Mouse (Mus musculus) bone marrow macrophage, adult 2 months (primary cell): Measurements from ENCODE around the gene Fbxw4. TPM values are rescaled to one million over a fixed set of nuclear protein-coding genes. Genes with fewer than 3 reads are reported as not detected.

ENCODE experiments used
- H3K27ac ChIP-seq: 2 replicates; pipeline ENCODE4 v1.5.1; 2012; ENCODE audit warnings: low read depth, low read length; ENCODE audit not compliant: insufficient read depth
- H3K4me1 ChIP-seq: 2 replicates; pipeline ENCODE4 v1.6.1; 2012; ENCODE audit warnings: low read length; ENCODE audit not compliant: control insufficient read depth, insufficient read depth
- H3K4me3 ChIP-seq: 2 replicates; pipeline ENCODE4 v1.5.1; 2012; ENCODE audit warnings: mild to moderate bottlenecking, low read length, moderate library complexity; ENCODE audit not compliant: insufficient read depth
- CTCF ChIP-seq: IDR thresholded peaks from 2 replicates; pipeline ENCODE4 v1.5.1; 2012; ENCODE audit warnings: low read depth, mild to moderate bottlenecking, low read length, moderate library complexity
- POLR2A ChIP-seq: IDR thresholded peaks from 2 replicates; pipeline ENCODE4 v1.6.1; 2012; ENCODE audit warnings: mild to moderate bottlenecking, low read depth, low read length, borderline replicate concordance
- polyA plus RNA-seq: library from polyadenylated mRNA; stranded (reverse); fragments of >200 nt; gene quantifications from 2 replicates; pipeline ENCODE4 v1.2.4, GENCODE M21; 2012; ENCODE audit not compliant: missing spikeins, insufficient read depth, insufficient read length

Fbxw4 gene
- polyA plus RNA-seq, 1 experiment: 50.3 TPM

- TF ChIP-seq POLR2A: no peak
- TF ChIP-seq CTCF: peak; percentile 58
- Histone ChIP-seq H3K27ac (no peak overlapping the region), H3K4me3 (no peak overlapping the region), H3K4me1 (peaks cover 28% of the 10 kb centered on the region)
Observed at GRCm38 (mm10) chr19:45581257-45581656, 78.9 kb downstream of the Fbxw4 start.

- H3K27ac ChIP-seq: no peak overlapping the region
- H3K4me1 ChIP-seq: peaks cover 26% of the 10 kb centered on the region
- no peak for TF ChIP-seq CTCF
- TF ChIP-seq POLR2A: no peak
- H3K4me3 ChIP-seq: no peak overlapping the region
Observed at GRCm38 (mm10) chr19:45580235-45580634, 79.9 kb downstream of the Fbxw4 start.

- TF ChIP-seq CTCF (no peak), POLR2A (no peak)
- no peak overlapping the region for H3K4me3 ChIP-seq
- H3K4me1 ChIP-seq: peaks cover 29% of the 10 kb centered on the region
- no peak overlapping the region for H3K27ac ChIP-seq
Observed at GRCm38 (mm10) chr19:45579416-45579815, 80.7 kb downstream of the Fbxw4 start.

GRCm38 (mm10) chr19:45578976-45579375 lies 81.1 kb downstream of the Fbxw4 start:
- peaks cover 27% of the 10 kb centered on the region for H3K4me1 ChIP-seq
- H3K27ac ChIP-seq: no peak overlapping the region
- no peak for TF ChIP-seq CTCF
- TF ChIP-seq POLR2A: no peak
- H3K4me3 ChIP-seq: no peak overlapping the region

- Histone ChIP-seq H3K4me3 (no peak overlapping the region), H3K4me1 (peaks cover 23% of the 10 kb centered on the region), H3K27ac (no peak overlapping the region)
- TF ChIP-seq CTCF (no peak), POLR2A (no peak)
Observed at GRCm38 (mm10) chr19:45577141-45577750, 82.9 kb downstream of the Fbxw4 start.

- peak overlapping the region; percentile 35; the same call in 1 of the 2 replicates for H3K27ac ChIP-seq
- H3K4me3 ChIP-seq: peak overlapping the region; percentile 19; the same call in 1 of the 2 replicates
- TF ChIP-seq CTCF (no peak), POLR2A (no peak)
- peaks cover 19% of the 10 kb centered on the region for H3K4me1 ChIP-seq
Observed at GRCm38 (mm10) chr19:45575632-45576001, 84.5 kb downstream of the Fbxw4 start.

- peak overlapping the region; percentile 19 for H3K4me3 ChIP-seq
- peak overlapping the region; percentile 42 for H3K27ac ChIP-seq
- 0 out of 2 replicates have a peak, but pooled peaks have one; percentile 1 for TF ChIP-seq CTCF
- no peak for TF ChIP-seq POLR2A
- peaks cover 19% of the 10 kb centered on the region for H3K4me1 ChIP-seq
Observed at GRCm38 (mm10) chr19:45574941-45575631, 85.0 kb downstream of the Fbxw4 start.

GRCm38 (mm10) chr19:45574339-45574898 lies 85.7 kb downstream of the Fbxw4 start:
- H3K27ac ChIP-seq: peak overlapping the region; percentile 42
- H3K4me3 ChIP-seq: no peak overlapping the region
- TF ChIP-seq POLR2A: no peak
- TF ChIP-seq CTCF: 0 out of 2 replicates have a peak, but pooled peaks have one; percentile 3
- peaks cover 19% of the 10 kb centered on the region for H3K4me1 ChIP-seq

- Histone ChIP-seq H3K27ac (no peak overlapping the region), H3K4me1 (peaks cover 19% of the 10 kb centered on the region), H3K4me3 (no peak overlapping the region)
- TF ChIP-seq CTCF (peak; percentile 99), POLR2A (no peak)
Observed at GRCm38 (mm10) chr19:45573861-45574267, 86.2 kb downstream of the Fbxw4 start.

- no peak overlapping the region for H3K4me3 ChIP-seq
- H3K27ac ChIP-seq: no peak overlapping the region
- TF ChIP-seq CTCF (no peak), POLR2A (no peak)
Observed at GRCm38 (mm10) chr19:45573033-45573432, 87.1 kb downstream of the Fbxw4 start.

More at GRCm38 (mm10) chr19:45573033-45573432, 87.1 kb downstream of the Fbxw4 start:
- H3K4me1 ChIP-seq: peaks cover 19% of the 10 kb centered on the region
